Mouse (Mus musculus) G1E (cell line): ENCODE measurements around the gene Ripply1. TPM values are rescaled to one million over a fixed set of nuclear protein-coding genes. Genes with fewer than 3 reads are reported as not detected.
"Not testable (repeated sequence)": the region's sequence is repeated elsewhere in the genome, so short reads cannot be mapped to it uniquely, and the experiment has no call there.

Source experiments
- ATAC-seq: 2 replicates; pipeline ENCODE4 v1.8.0; 2016; ENCODE audit warnings: mild to moderate bottlenecking; ENCODE audit not compliant: insufficient number of reproducible peaks, poor library complexity, low FRiP score, severe bottlenecking; ENCODE audit errors: extremely low read depth
- DNase-seq: peaks from one replicate; pipeline ENCODE4 v3.0.0; 2012; ENCODE audit warnings: low spot score
- H3K27me3 ChIP-seq: 2 replicates; pipeline ENCODE4 v1.6.1; 2012; ENCODE audit warnings: mild to moderate bottlenecking, low read length, inconsistent platforms; ENCODE audit not compliant: insufficient read depth
- H3K36me3 ChIP-seq: replicated peaks from 2 replicates; pipeline ENCODE3; 2012; ENCODE audit warnings: mild to moderate bottlenecking, inconsistent platforms
- H3K4me1 ChIP-seq: 2 replicates; pipeline ENCODE4 v1.6.1; 2012; ENCODE audit warnings: low read depth, low read length, inconsistent platforms, mixed read lengths; ENCODE audit not compliant: insufficient read depth
- H3K4me3 ChIP-seq: 2 replicates; pipeline ENCODE4 v1.5.1; 2012; ENCODE audit warnings: low read depth, mild to moderate bottlenecking, inconsistent platforms, low read length, moderate library complexity, mixed read lengths
- H3K9me3 ChIP-seq: replicated peaks from 2 replicates; pipeline ENCODE4 v1.6.1; 2012; ENCODE audit warnings: inconsistent platforms
- CTCF ChIP-seq: IDR thresholded peaks from 2 replicates; pipeline ENCODE4 v1.5.1; 2012; ENCODE audit warnings: low read depth, low read length, inconsistent platforms, mixed read lengths
- GATA1 ChIP-seq: IDR thresholded peaks from 2 replicates; pipeline ENCODE4 v1.6.1; 2012; ENCODE audit warnings: borderline replicate concordance, low read length, inconsistent platforms, mixed read lengths
- GATA2 ChIP-seq: IDR thresholded peaks from 2 replicates; pipeline ENCODE4 v1.6.1; 2012; ENCODE audit warnings: low read depth, low read length, inconsistent platforms, borderline replicate concordance
- POLR2AphosphoS5 ChIP-seq: IDR thresholded peaks from 2 replicates; pipeline ENCODE4 v1.6.1; 2012; ENCODE audit warnings: low read depth, low read length, inconsistent platforms; ENCODE audit not compliant: insufficient replicate concordance
- TAL1 ChIP-seq: conservative IDR thresholded peaks from 2 replicates; pipeline ENCODE4 v1.6.1; 2012; ENCODE audit warnings: low read depth, low read length, inconsistent platforms, mixed read lengths
- polyA plus RNA-seq: library from polyadenylated mRNA; stranded (reverse); fragments of >175 nt; gene quantifications from 2 replicates; pipeline ENCODE4 v1.2.3, GENCODE M21; 2012
- total RNA-seq, 2 experiments: library from RNA; stranded (forward) in 1 of 2; stranded (reverse) in 1 of 2; fragments of 200-1000 nt in 1 of 2; fragments of >200 nt in 1 of 2; fragmentation: Nextera tagmentation in 1 of 2; gene quantifications; 2 replicates each; pipeline ENCODE4 v1.2.3; 2014 to 2017

The Ripply1 gene
- total and polyA plus RNA-seq, 3 experiments = 0.74 TPM; not detected in 2

DNA sequence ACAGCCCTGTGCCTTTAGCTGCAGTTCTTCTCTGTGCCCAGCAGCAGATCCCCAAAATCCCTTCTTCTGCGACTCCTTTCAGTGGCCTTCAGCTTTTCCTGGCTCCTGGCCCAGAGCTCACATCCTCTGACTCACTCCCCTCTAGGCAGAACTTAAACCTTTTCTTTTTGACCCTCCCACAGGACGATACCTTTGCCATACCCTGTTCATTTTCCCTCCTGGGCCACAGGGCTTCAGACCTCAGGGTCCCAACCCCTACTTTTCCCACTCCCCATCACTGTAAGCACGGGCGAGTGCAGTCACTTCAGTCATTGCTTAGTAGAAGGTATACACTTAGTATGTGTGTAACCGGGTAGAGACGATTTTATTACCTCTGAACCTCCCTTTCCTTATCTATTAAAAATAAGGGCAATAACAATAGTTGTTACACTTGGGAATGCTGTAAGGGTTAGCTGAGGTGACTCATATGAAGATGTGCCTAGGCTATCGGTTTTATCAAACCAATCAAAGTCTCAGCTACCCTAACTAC, 7.0 kb downstream of the Ripply1 start:
- TF ChIP-seq CTCF (no peak), GATA1 (no peak), GATA2 (no peak), POLR2AphosphoS5 (no peak), TAL1 (no peak)
- DNase-seq (no peak), ATAC-seq (no peak)

DNA sequence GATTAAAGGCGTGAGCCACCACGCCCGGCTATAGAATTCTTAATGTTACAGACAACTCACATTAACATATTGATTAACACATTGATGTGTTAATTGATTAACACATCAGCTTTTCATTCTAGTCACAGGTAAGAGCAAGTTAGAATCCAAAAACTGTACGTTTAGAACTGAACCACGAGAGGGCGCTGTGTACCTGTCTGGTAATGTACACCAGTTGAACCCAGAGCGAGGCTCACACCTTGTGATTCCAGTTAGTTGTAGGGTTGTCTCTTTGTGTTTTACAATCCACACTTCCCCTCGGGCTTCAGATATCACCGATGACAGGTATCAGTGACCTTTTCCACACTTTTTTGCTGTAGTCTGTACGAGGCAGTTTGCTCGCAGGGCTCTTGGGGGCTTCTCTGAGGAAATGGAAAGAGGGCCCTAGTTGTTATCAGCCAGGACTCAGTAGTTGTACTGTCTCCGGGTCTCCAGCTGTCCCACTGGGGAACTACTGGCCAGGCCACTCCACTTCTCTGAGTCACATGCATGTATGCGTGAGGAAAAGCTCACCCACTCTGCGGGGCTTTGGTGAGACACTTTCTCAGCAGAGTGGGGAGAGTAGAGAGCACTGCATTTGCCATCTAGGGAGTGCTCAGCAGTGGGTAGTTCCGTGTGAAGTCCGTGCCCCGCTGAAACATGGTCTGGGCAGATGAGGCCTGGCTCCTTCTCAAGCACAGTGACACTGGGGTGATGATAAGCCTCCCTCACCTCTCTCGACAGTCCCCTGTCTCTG, 7.7 kb downstream of the Ripply1 start:
- Histone ChIP-seq H3K36me3 (no peaks in the 10 kb centered on the region), H3K4me3 (peak overlapping the region; percentile 21; the same call in 1 of the 2 replicates), H3K27me3 (no peaks in the 10 kb centered on the region), H3K9me3 (no peaks in the 10 kb centered on the region), H3K4me1 (peaks cover 43% of the 10 kb centered on the region)
- ATAC-seq = peak; percentile 58
- TF ChIP-seq POLR2AphosphoS5 (no peak), CTCF (peak; percentile 35; the same call in 1 of the 2 replicates), GATA1 (no peak), GATA2 (no peak), TAL1 (no peak)
- no peak for DNase-seq

More for the DNA sequence above, 7.0 kb downstream of the Ripply1 start:
- peaks cover 49% of the 10 kb centered on the region for H3K4me1 ChIP-seq
- H3K27me3 ChIP-seq = no peaks in the 10 kb centered on the region
- H3K36me3 ChIP-seq = no peaks in the 10 kb centered on the region
- peak overlapping the region; percentile 21; the same call in 1 of the 2 replicates for H3K4me3 ChIP-seq
- no peaks in the 10 kb centered on the region for H3K9me3 ChIP-seq

- peaks cover 11% of the 10 kb centered on the region for H3K4me1 ChIP-seq
- H3K9me3 ChIP-seq = no peaks in the 10 kb centered on the region
- H3K27me3 ChIP-seq = no peaks in the 10 kb centered on the region
- DNase-seq (no peak), ATAC-seq (no peak)
- H3K4me3 ChIP-seq = no peak overlapping the region
- TF ChIP-seq GATA1 (no peak), GATA2 (no peak), POLR2AphosphoS5 (no peak), CTCF (no peak), TAL1 (no peak)
- H3K36me3 ChIP-seq = no peaks in the 10 kb centered on the region
Observed at GRCm38 (mm10) chrX:139769975-139770637, 12.0 kb downstream of the Ripply1 start.

- ATAC-seq = no peak
- no peak for TF ChIP-seq GATA1
- TF ChIP-seq POLR2AphosphoS5 = no peak
- TF ChIP-seq CTCF = 0 out of 2 replicates have a peak, but pooled peaks have one; percentile 12
- Histone ChIP-seq H3K4me3 (no peak overlapping the region), H3K9me3 (no peaks in the 10 kb centered on the region), H3K36me3 (no peaks in the 10 kb centered on the region), H3K27me3 (no peaks in the 10 kb centered on the region), H3K4me1 (no peaks in the 10 kb centered on the region)
- DNase-seq = no peak
Observed at GRCm38 (mm10) chrX:139762546-139762945, 19.6 kb downstream of the Ripply1 start.

- H3K36me3 ChIP-seq, H3K27me3 ChIP-seq, H3K4me3 ChIP-seq, DNase-seq, H3K4me1 ChIP-seq, ATAC-seq, H3K9me3 ChIP-seq: not testable (repeated sequence)
Observed at GRCm38 (mm10) chrX:139758634-139759033, 23.5 kb downstream of the Ripply1 start.

DNA sequence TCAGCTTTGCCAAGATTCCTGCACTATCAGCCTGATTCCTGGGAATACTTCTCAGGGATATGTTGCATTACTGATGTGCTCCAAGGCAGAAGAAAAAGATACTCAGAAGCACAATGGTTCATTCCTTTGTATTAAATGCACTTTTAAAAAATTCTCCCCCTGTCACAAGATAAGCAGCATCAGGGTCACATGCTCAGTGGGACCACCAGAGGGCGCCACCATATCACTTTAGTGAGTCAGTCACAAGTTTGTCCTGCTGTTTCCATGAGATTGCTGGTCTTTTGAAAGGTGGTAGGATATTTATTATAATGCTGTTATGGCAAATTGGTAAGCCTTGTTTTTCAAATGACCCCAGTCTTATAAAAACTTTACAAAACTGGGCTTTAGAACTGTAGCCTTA, 30.3 kb downstream of the Ripply1 start:
- TF ChIP-seq CTCF (peak; percentile 31), TAL1 (no peak)
- Histone ChIP-seq H3K36me3 (peaks cover 23% of the 10 kb centered on the region), H3K4me3 (no peak overlapping the region), H3K27me3 (no peaks in the 10 kb centered on the region), H3K4me1 (no peaks in the 10 kb centered on the region), H3K9me3 (no peaks in the 10 kb centered on the region)
- no peak for ATAC-seq
- peak; percentile 2 for DNase-seq

- H3K4me3 ChIP-seq = no peak overlapping the region
- H3K27me3 ChIP-seq = no peaks in the 10 kb centered on the region
- ATAC-seq = no peak
- no peak for DNase-seq
- H3K4me1 ChIP-seq = no peaks in the 10 kb centered on the region
- H3K36me3 ChIP-seq = peaks cover 26% of the 10 kb centered on the region
- no peak for TF ChIP-seq POLR2AphosphoS5
- no peak for TF ChIP-seq CTCF
- no peak for TF ChIP-seq GATA2
- no peak for TF ChIP-seq GATA1
- H3K9me3 ChIP-seq = no peaks in the 10 kb centered on the region
Observed at GRCm38 (mm10) chrX:139737066-139737465, 45.1 kb downstream of the Ripply1 start.
